In the genomic region with DNA sequence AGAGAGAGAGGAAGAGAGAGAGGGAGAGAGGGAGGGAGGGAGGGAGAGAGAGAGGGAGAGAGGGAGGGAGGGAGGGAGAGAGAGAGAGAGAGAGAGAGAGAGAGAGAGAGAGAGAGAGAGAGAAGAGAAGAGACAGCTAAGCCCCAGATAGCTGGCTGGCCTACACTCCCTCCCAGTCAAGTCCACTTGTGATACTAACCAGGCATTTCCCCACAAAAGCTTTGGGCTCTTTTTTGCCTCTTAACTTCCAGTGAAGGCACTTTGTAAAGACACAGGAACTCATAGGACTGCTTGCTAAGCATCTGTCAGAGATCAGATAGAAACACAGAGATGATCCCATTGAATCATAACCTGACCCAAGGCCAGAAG, we compare ENCODE assay signal across 7 mouse cellular contexts.
DNase-seq lines count a peak whose midpoint lies in the region; ATAC-seq lines count a peak whose summit lies in the region.
"Not testable (repeated sequence)": the region's sequence is repeated elsewhere in the genome, so short reads cannot be mapped to it uniquely, and the experiment has no call there.

No protein-coding gene starts in this region.

- not testable (repeated sequence) for H3K9me3 ChIP-seq in embryonic facial prominence, embryonic 14.5 days (ENCODE audit: control insufficient read depth, low read length); heart, embryonic 12.5 days (replicated peaks); kidney, embryonic 15.5 days (replicated peaks); limb, embryonic 15.5 days; lung, embryonic 16.5 days (ENCODE audit: control insufficient read depth, low read length); stomach, embryonic 15.5 days

- peak; percentile 70 for DNase-seq in embryonic facial prominence, embryonic 14.5 days (ENCODE audit: low spot score)
- DNase-seq in heart, postnatal 10 days: peak; percentile 37 to 43

- not testable (repeated sequence) for H3K27me3 ChIP-seq in embryonic facial prominence, embryonic 14.5 days (replicated peaks; ENCODE audit: control insufficient read depth, insufficient read depth, low read length); heart, embryonic 12.5 days (replicated peaks); kidney, embryonic 15.5 days; limb, embryonic 15.5 days; lung, embryonic 16.5 days (ENCODE audit: control insufficient read depth, insufficient read depth, low read depth, low read length); stomach, embryonic 15.5 days (replicated peaks)

- not testable (repeated sequence) for H3K4me2 ChIP-seq in embryonic facial prominence, embryonic 14.5 days (ENCODE audit: low read depth, low read length); kidney, embryonic 15.5 days; limb, embryonic 15.5 days; lung, embryonic 16.5 days (ENCODE audit: low read depth, low read length); stomach, embryonic 15.5 days
- peak overlapping the region; percentile 26 for H3K4me2 ChIP-seq in heart, embryonic 12.5 days

- H3K27ac ChIP-seq in embryonic facial prominence, embryonic 14.5 days (replicated peaks; ENCODE audit: low read depth, low read length): peak overlapping the region; percentile 46
- H3K27ac ChIP-seq in heart, embryonic 12.5 days (ENCODE audit: poor library complexity, severe bottlenecking): peak overlapping the region; percentile 93
- peak overlapping the region; percentile 74; the same call in 1 of the 2 replicates for H3K27ac ChIP-seq in kidney, embryonic 15.5 days
- peak overlapping the region; percentile 29; the same call in 1 of the 2 replicates for H3K27ac ChIP-seq in limb, embryonic 15.5 days
- peak overlapping the region; percentile 18; the same call in 1 of the 2 replicates for H3K27ac ChIP-seq in lung, embryonic 16.5 days (ENCODE audit: low read length)
- H3K27ac ChIP-seq in stomach, embryonic 15.5 days: peak overlapping the region; percentile 89

- not testable (repeated sequence) for H3K36me3 ChIP-seq in embryonic facial prominence, embryonic 14.5 days (ENCODE audit: control insufficient read depth, insufficient read depth, low read length); heart, embryonic 12.5 days; kidney, embryonic 15.5 days; limb, embryonic 15.5 days; lung, embryonic 16.5 days (ENCODE audit: control insufficient read depth, insufficient read depth, low read length); stomach, embryonic 15.5 days

- not testable (repeated sequence) for H3K4me3 ChIP-seq in embryonic facial prominence, embryonic 14.5 days (ENCODE audit: low read depth, low read length); heart, embryonic 12.5 days; kidney, embryonic 15.5 days (replicated peaks); limb, embryonic 15.5 days; lung, embryonic 16.5 days (ENCODE audit: low read length); stomach, embryonic 15.5 days (replicated peaks)

- peak; percentile 19; the same call in 1 of the 2 replicates for ATAC-seq in embryonic facial prominence, embryonic 14.5 days (ENCODE audit: low read depth)
- ATAC-seq in heart, embryonic 12.5 days (ENCODE audit: insufficient number of reproducible peaks, low FRiP score); kidney, embryonic 15.5 days (replicated peaks; ENCODE audit: low FRiP score); limb, embryonic 15.5 days (ENCODE audit: insufficient number of reproducible peaks, low FRiP score, low TSS enrichment, low read depth); lung, embryonic 16.5 days (ENCODE audit: low read depth): not testable (repeated sequence)
- peak; percentile 41; the same call in 1 of the 2 replicates for ATAC-seq in stomach, embryonic 15.5 days (ENCODE audit: insufficient read depth, low FRiP score, low read depth)

- intact Hi-C loops in heart, postnatal 10 days (cut with DNase I): loop anchor here (2.0 to 5.0 kb wide), 2 partner anchors 14 to 49 kb away; no protein-coding TSS in a partner anchor

- not testable (repeated sequence) for H3K9ac ChIP-seq in embryonic facial prominence, embryonic 14.5 days (ENCODE audit: low read depth, low read length); kidney, embryonic 15.5 days; limb, embryonic 15.5 days; lung, embryonic 16.5 days (ENCODE audit: low read length); stomach, embryonic 15.5 days
- H3K9ac ChIP-seq in heart, embryonic 12.5 days: peak overlapping the region; percentile 17; the same call in 1 of the 2 replicates

- H3K4me1 ChIP-seq in embryonic facial prominence, embryonic 14.5 days (ENCODE audit: control insufficient read depth, insufficient read depth, low read length): peaks cover 36% of the 10 kb centered on the region
- H3K4me1 ChIP-seq in heart, embryonic 12.5 days (replicated peaks): peaks cover 72% of the 10 kb centered on the region
- H3K4me1 ChIP-seq in kidney, embryonic 15.5 days: peaks cover 27% of the 10 kb centered on the region
- H3K4me1 ChIP-seq in limb, embryonic 15.5 days: peaks cover 30% of the 10 kb centered on the region
- H3K4me1 ChIP-seq in lung, embryonic 16.5 days (replicated peaks; ENCODE audit: control insufficient read depth, insufficient read depth, low read length): peaks cover 21% of the 10 kb centered on the region
- H3K4me1 ChIP-seq in stomach, embryonic 15.5 days: peaks cover 33% of the 10 kb centered on the region; the same call in 1 of the 2 replicates

Comparison
In these comparisons a context has a peak if more than half of its experiments do, and no peak if none do; other contexts are left out.
1. H3K27ac ChIP-seq: peak in every context shown above with its lines; median percentile 93 in heart, embryonic 12.5 days; 89 in stomach, embryonic 15.5 days; 74 in kidney, embryonic 15.5 days; 46 in embryonic facial prominence, embryonic 14.5 days; 29 in limb, embryonic 15.5 days; 18 in lung, embryonic 16.5 days.